Mouse (Mus musculus): ENCODE measurements around the gene Ndufb4.
"Not testable (repeated sequence)": the region's sequence is repeated elsewhere in the genome, so short reads cannot be mapped to it uniquely, and the experiment has no call there.

Gene Ndufb4

DNA sequence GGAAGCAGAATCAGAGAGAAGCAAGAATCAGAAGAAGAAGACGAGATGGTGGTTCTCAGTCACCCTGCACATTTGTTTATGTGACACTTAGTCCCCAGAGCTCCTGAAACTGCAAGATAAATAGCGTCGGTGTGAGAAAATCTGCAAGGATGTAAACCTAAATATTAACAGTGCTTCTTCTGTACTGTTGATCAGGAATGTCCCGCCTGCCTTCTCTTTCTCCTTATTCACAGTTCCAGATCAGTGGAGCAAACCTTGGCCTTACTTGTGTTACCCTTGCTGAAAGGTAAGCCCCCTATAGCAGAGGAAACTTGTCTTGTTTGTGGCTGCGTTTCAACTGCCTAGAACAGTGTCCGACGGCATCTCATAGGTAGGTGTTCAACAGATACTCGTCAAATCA lies 23.3 kb upstream of the Ndufb4 start:
- peak in 1 of 2 experiments; percentile 52 for DNase-seq

DNA sequence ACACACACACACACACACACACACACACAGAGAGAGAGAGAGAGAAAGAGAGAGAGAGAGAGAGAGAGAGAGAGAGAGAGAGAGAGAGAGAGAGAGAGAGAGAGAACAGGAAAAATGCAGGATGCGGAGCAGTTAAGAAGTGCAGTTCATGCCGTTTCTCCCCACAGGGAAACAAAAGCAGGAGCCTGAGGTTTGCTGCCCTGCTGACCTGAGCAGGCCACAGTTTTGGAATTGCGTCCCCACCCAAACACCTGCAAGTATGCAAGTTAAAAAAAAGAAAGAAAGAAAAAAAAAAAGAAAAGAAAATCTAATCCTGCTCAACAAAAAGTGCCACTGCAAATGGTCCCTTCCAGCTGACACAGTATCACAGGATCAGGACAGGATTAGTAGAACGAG lies 22.4 kb upstream of the Ndufb4 start:
- no peak for DNase-seq

DNA sequence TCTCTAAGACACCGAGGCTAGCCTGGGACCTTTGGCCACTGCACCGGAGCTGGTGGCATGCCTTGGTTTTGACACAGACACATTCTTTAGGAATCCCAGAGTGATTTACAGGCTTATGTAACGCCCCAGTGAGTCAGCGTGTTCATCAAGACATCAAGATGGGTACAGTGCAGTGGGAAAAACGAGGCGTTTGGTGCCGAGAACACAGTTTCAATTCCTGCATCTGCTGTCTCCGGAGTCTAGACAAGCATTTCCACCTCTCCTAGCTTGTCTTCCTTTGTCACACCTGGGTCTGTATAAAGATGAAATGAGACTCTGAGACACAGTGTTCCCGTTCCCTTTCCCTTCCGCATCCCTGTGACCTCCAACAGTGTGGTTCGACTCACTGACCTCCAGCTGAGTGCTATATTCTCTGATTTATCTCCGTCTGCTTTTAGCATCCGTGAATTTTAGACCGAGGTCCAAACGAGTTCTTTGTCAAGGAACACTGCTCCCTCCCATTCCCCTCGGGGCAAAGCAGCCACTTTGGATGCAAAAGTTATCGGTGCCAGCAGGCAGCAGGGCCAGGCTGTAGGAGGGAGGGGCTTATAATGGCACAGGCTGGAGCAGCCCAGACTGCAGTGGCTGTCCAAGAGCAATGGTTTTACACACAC lies 21.9 kb upstream of the Ndufb4 start:
- peak; percentile 62 to 87 for DNase-seq

DNA sequence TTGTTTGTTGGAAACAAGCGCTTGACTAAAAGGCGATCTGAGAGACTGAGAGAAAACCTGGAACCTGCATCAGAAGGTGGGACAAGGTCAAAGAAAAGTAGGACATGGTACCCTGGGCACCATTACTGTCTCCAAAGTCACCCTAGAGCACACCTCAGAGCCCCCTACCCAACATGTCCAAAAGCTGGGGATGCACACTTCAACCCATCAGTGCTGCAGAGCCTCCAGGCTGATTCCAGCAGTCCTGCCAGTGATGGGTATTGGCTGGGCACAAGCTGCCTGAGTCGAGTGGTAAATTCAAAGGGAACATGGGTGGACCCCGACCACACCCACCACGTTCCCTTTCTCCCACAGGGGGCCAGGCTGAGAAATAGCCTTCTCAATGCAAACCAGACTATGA lies 21.1 kb upstream of the Ndufb4 start:
- DNase-seq: no peak

DNA sequence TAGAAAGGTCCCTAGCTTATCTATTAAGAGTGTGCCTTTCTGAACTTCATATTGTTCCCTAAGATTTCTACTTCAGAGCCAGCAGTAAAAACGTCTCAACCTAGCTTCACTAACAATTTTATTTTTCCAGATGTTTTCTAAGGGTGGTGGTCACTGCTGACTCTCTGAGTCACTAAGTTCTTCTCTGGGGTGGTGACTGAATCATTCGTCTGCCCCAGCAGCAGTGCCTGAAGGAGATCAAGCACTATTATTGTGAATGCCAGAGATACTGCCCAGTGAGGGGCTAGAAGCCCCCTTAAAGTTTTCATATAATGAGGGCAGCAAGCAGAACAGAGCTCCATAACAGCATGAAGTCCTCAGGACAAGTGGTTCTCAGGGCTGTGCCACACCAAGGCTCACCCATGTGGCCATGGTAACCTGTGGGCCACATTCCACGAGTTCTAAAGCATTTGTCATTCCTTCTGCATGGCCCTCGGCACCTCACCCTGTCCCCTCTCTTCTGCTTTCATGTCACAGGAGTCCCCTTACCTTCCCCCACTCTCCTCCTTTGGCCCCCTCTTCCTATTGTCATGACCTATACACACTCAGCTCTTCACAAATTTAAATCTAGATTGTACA lies 16.5 kb upstream of the Ndufb4 start:
- no peak for DNase-seq

DNA sequence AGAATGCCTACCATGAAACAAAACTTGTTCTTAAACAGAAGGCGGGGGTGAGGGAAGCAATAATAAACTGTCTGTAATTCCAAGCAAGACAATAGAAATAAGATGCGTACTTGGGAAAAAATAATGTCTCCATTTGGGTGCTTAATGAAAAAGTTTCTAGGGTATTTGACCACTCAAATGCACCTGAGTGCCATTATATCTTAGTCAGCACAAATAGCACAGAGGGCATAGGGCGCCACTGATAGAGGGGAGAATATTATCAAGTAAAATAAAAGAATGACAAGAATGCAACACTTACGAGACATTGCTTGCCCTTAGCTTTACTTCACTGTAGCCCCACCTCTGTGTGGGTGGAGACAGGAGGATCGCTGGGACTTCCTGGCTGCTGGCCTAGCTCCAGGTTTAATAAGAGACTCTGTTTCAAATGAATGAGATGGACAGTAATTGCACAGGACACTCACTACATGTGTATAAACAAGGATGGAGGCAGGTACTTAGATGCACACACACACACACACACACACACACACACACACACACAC lies 11.2 kb upstream of the Ndufb4 start:
- DNase-seq: no peak

DNA sequence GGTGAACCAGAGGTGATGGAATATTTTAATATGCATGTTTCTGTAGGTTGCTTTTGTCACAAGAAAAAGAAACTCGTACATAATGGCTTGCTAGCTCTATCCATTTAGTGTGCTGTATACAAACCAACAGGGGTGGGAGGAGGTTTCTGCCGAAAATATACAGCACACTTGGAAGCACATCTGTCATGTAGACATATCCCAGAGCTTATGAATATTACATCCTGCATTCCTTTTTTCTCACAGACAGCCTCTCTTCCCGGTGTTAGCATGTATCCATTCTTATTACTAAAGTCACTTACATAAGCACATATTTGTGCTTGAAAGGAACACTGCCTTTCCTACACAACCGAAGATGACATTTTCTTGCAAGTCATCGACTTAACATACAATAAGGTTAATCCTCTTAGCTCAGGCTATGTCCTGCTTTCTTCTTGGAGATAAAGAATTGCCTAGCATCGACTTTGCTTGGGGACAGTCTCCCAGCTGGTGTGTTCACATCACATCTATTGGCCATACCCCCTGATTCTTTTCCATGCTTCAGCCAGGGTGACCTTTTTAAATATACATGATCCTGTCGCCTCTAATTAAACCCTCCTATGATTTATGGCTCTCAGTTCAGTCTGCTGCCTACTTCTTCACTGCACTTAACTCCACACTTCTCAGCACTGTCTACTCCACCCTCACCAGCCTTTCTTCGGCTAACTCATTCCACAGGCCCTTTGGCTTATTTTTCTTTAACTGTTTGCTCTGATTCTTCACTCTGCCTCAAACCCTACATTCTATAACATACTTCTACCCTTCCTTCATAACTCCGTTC lies 9.6 kb upstream of the Ndufb4 start:
- no peak for DNase-seq

DNA sequence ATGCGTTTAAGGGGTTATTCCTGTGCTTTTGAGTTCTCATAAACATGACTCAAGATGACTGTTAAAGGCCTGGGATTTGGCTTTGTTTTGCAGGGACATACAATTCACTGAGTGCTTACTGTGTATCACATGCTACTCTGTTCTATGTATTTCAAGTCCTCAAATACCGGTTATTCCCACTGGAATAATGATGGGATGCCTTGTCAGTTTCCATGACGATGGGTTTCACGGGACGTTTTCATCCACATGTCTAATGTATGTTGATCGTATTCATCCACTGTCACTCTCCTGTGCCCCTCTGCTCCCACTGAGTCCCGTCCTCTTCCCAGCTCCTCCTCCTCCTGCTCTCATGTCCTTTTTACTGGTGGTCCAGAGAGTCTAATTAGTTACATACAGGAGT lies 2.5 kb upstream of the Ndufb4 start:
- DNase-seq: no peak

DNA sequence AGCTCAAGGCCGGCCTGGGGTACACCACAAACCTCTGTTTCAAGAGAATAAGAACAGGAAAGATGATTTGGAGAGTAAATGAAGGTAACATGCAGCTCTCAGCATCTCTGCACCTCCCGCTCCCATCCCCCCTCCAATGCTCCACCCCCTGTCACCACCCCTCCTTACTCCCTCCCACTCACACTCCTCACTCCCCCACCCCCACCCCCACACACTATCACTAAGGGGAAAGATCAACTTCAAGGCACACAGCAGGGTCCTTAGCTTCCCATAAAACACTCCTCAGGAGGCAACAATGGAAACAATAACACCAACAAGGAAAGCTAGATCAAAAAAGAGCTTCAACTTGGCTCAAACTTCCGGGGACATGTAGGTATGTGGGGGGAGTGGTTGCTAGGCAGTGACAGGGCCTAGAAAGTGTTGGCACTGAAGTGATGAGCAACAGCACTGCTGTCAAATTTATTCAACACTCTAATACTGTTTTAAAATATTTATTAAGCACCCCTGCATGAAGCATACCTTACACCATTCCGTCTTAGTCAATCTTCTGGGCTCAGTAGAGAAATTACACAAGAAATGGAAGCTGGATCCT lies 1.6 kb upstream of the Ndufb4 start:
- DNase-seq: peak; percentile 35 to 60

DNA sequence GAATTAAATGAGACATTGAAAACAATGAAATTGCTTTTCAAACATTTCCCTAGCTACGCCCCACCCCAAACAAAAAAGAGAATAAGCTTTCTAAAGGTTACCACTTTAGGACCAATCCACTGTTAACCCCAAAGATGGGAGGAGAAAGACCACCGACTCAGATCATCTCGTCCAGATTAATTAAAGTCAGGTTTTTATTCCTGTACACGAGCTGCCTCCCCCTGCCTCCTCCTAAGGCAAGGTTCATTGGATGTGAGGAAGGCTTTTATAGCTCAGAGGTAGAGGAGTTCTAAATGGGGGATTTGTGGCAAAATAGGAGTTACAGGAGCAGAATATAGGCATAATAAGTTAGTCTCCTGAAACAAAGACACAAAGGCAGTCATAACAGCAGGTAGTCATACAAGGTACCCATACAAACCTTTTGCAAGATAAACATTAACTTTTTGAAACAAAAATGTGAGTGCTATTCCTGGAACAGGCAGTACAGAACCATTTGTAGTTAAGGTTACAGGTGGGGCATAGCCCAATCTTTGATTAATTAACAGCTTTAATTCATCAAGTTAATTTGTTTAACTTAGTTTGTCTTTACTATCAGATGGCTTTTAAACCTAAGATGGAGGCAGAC lies 690 bp upstream of the Ndufb4 start:
- DNase-seq: no peak

DNA sequence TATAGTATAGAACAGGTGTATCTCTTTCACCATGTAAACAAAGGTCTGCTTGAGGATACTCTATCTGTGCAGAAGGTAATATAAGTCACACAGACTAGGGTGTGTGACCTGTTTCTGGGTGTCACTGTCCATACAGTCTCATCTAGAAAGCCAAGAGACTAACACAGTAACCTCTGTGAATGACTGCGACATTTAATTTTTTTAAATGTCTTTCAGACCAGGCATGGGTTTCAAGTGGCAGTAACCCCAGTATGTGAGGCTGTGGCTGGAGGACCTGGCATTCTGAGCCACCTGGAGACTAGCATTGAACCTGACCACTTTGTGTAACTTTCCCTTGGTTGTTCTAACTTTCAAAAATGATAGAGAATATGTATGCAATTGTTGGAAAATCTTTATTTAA lies 1.2 kb downstream of the Ndufb4 start:
- no peak for DNase-seq

DNA sequence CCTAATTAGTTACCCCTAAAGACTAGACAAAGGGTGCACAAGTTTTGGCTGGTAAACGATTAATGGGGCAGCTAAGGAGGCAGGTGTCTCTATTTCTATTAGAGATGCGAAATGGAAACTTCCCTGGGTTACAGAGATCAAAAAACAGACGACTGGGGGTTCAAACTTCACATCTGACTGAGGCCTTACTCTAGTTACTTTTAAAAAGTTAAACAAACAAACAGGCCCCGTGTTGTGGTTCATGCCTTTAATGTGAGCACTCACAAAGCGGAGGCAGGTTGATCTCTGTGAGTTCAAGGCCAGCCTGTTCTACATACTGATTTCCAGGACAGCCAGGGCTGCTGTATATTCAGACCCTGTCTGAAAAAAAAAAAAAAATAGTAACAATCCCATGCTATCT lies 1.6 kb downstream of the Ndufb4 start:
- peak in 1 of 2 experiments; percentile 60 for DNase-seq

DNA sequence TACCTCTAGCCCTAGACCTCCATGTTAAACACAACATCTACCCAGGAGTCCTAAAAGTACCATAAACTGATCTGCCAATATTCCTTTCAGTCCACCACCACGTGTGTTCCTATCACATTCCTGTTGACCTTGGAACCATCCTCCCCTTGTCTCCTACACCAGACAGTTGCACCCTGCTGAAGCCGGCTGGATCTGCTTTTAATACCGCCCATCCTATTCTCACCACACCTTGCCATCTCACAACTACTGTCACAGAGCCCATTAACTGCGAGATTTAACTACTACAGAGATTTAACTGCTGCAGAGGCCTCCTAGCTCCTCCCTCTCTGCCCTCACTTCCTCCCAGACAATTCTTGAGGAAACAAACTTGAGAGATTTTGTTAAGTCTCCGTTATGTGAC lies 2.8 kb downstream of the Ndufb4 start:
- DNase-seq: peak in 1 of 2 experiments; percentile 63

DNA sequence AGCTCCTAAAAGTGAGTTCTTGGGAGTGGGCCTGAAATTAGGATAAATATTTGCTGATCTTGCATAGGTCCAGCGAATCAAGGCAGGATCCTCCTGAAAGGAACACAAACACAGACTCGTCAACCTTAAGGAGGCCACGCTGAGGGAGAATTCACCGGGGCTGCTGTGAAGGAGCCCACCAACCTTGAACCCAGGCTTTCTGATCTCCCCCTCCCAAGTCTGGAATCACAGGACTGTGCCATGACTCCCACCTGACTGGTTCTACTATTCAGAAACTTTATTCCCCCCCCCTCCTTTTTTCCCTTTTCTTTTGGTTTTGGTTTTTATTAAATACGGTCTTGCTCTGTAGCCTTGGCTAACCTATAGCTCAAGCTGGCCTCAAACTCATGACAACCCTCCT lies 5.2 kb downstream of the Ndufb4 start:
- DNase-seq: no peak

DNA sequence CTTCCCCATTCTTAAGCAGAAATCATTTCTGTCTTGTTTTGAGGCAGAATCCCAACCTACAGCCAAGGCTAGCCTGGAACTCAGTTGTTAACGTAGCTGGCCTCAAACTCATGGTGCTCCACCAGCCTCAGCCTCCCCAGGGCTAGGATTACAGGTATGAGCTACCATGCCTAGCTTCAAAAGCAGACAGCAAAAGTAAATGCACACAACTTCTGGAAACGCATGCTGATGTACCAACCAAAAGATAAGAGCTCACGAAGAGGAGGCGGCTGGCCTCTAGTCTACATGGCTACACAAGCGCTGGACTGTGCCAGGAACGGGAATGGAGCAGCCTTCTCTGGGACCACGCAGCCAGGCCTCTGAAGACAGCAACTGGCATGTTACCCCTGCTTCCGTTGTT lies 6.3 kb downstream of the Ndufb4 start:
- no peak for DNase-seq

DNA sequence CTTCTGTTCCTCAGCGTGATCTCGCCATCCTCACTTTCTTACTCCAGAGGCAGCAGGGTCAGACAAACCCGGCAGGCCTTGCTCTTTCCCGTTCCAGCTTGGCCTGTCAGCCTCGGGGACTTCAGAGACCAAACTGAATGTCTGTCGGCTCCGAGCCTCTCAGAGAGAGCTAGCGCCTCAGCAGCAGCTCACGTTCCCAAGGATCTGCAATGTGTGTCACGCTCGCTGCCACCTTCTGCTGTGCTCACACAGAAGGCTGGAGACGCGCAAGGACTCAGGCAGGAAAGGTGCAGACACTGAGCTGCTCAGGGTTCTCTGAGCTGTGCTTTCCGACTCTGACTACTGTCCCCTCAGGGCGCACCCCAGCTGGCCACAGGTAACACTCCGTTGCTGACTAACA lies 7.2 kb downstream of the Ndufb4 start:
- DNase-seq: no peak

DNA sequence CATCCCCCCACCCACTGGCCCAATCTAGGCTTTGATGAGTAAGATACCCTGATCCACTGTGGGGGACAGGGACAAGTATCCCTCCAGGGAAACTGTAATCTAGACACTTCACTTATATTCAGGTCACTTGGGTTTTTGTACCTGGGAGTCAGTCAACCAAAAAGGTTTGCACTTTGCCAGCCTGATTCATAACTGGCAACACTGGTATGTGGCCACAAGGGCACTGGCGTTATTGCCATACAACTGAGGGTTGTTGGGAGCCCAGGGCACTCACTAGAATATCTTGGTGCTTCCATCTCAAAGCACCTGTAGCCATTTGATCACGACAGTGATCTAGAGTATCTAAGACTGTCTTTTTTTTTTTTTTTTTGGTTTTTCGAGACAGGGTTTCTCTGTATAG lies 8.5 kb downstream of the Ndufb4 start:
- DNase-seq: no peak

DNA sequence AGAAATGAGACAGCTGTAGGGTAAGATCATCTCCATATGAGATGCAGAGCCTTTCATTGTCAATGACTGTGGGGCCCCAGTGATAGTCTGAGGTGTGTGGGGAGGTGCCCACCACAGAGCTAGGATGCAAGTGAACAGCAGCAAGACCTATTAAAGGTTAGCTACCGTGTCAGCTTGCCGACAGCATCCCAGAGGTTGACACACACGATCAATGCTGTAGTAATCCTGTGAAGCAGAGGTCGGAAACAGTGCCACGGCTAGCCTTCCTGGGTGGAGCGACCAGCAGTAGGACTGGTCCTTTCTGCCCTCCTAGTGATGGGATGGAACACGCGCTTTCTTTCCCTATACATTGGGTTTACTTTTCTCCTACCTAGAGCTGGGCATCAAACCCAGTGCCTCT lies 9.0 kb downstream of the Ndufb4 start:
- DNase-seq: no peak

DNA sequence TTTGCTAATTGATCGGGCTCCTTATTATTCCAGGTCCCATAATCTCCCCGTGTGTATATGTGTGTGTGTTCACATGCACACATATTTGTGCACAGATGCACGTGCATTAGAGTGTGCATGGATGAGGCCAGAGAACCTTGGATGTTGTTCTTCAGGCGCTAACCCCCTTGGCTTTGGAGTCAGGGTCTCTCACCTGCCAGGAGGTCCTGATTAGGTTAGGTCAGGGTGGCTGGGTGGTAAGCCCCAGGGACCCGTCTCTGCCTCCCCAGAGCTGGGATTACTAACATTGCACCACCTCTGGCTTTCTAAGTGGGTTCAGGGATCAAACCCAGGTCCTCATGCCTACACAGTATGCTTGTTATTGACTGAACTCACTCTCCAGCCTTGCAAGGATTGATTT lies 9.8 kb downstream of the Ndufb4 start:
- no peak for DNase-seq

DNA sequence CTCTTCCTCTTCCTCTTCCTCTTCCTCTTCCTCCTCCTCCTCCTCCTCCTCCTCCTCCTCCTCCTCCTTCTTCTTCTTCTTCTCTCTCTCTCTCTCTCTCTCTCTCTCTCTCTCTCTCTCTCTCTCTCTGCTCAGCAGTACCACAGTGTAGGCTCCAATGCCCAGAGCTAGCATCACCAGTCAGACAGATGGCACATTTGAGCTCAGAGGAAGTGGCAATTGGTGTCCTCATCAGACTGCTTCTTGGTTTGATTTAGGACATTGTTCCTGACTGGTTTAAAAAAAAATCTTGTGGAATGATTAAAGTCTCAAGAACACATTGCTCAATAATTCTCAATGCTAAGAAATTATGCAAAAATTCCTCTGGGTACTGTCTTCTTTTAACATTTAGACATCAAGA lies 13.7 kb downstream of the Ndufb4 start:
- not testable (repeated sequence) for DNase-seq

DNA sequence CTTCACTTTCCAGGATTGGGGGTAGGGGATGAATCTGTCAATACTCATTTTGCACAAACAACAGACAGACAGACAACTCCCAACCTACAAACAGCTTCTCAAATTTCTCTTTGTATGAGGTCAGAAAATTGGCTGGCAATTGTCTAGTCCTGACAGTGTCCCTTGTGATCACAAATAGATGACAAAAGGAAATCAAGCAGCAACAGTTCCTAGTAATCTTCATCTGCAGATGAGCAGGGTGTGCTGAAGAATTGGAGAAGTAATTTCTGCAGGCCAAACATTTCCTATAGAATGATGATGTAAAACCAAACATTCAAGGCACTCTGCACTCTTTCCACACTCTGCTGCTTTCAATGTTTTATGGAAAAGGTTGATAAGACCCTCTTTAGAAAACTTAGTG lies 16.5 kb downstream of the Ndufb4 start:
- DNase-seq: no peak

DNA sequence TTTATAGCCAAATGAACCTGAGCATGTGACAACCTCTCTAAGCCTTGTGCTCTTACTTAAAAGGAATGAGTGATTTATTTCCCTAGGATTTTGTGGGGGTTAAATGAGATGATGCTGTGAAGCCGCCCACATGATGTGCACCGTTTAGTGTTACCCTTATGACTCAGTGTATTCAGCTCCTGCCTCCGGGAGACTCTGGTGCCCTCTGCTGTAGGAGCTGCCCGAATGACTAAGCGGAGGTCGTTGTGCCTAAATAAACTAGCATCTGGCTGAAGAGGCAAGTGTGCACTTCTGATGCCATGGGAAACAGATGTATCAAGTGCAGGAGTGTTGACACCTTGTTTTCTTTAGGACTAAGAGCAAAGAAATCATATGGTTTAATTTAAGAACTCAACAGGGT lies 18.1 kb downstream of the Ndufb4 start:
- peak in 1 of 2 experiments; percentile 41 for DNase-seq

DNA sequence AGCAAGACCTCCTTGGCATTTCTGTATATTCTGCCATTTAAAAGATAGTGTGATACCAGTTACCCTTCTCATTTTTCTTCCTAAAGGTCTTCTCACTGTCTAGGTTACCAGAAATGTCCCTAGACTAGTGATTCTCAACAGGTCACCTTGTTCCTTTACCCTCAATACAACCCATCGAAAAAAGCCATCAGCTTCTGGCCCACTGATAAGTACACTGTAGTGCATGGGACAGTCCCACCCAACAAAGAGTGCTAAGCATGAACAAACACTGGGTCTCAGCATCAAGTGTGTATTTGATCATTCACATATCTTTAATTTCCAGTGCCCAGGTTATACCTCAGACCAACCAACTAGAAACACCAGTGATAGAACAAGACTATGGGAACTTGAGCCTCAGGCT lies 19.2 kb downstream of the Ndufb4 start:
- DNase-seq: no peak

All from kidney, postnatal 25 days (tissue).